In the genomic region with DNA sequence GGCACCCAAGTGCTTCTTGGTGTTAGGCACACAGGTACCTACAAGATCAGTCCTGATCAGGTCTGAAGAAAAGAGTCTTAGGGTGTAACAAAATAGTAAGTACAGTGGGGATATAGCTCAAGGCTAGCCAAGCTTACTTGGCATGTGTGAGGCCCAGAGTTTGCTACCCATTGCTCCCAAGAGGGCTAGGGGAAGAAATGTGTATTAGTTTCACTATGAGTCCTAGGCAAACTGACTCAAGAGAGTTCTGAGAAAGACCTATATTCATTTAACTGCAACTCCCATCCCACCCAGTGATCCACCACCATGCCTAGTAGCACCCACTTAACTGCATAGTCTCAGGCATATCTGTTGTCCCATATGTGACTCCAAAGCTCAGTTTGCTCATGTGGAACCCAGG, we compare ENCODE assay signal across 13 mouse cellular contexts.
"Had no signal": no experiment of that assay in that cellular context is flagged by ENCODE, and none has a peak within 500 bp of the region (broad histone marks: within the 10 kb centered on the region; RNA-seq: fewer than 3 reads in every experiment).

No protein-coding gene starts in this region.

- DNase-seq: liver, postnatal 0 days; lung, adult 2 months; lung, postnatal 14 days; lung, postnatal 36 days; midbrain, embryonic 14.5 days; retina, postnatal 1 day; right cerebral cortex, adult 18-20 months; right cerebral cortex, postnatal 25 days; right cerebral cortex, postnatal 4 days; spleen, adult 18-20 months; thymus, adult 18-20 months; thymus, postnatal 14 days; thymus, postnatal 36 days had no signal
